Mouse (Mus musculus): ENCODE measurements around the gene Gm10961. TPM values are rescaled to one million over a fixed set of nuclear protein-coding genes. Genes with fewer than 3 reads are reported as not detected.

Gm10961 gene
- polyA plus RNA-seq, 1 experiment from 2014 or later, result not detected

DNA sequence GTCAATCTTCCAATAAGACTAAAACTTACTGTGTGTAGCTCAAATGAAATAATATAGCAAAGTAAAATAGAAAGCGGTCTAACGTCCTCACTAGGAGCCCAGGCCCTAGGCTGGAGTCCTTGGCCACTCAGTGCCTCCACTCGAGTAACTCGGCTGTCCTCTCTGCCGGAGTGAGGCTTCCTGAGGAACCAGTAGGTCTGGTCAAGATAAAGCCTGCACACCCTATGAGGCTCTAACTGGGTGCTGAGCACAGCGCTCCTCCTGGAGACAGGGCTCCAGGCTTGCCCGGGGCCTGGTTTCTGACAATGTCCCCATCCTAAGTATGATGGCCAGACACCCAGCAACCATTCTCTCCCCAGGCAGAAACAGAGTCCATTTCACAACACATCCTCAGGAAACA, 8.6 kb upstream of the Gm10961 start:
- Histone ChIP-seq H3K27ac (no peak overlapping the region), H3K36me3 (ENCODE audit: insufficient read depth, low read length) (peaks cover 82% of the 10 kb centered on the region), H3K4me2 (ENCODE audit: low read length) (no peak overlapping the region), H3K9ac (ENCODE audit: low read depth, low read length) (no peak overlapping the region), H3K4me1 (replicated peaks; ENCODE audit: insufficient read depth, low read length) (no peaks in the 10 kb centered on the region), H3K4me3 (replicated peaks; ENCODE audit: low read depth, low read length) (no peak overlapping the region), H3K27me3 (ENCODE audit: insufficient read depth, low read length) (no peaks in the 10 kb centered on the region), H3K9me3 (replicated peaks; ENCODE audit: low read length) (no peaks in the 10 kb centered on the region)
- 91% methylated on average over 7 of the region's 7 CpGs for WGBS
- DNase-seq (ENCODE audit: low spot score), result no peak
- ATAC-seq (replicated peaks; ENCODE audit: low FRiP score, low read depth), result no peak
- TF ChIP-seq CTCF (IDR thresholded peaks at IDR 0.05; ENCODE audit: low read depth), result no peak

DNA sequence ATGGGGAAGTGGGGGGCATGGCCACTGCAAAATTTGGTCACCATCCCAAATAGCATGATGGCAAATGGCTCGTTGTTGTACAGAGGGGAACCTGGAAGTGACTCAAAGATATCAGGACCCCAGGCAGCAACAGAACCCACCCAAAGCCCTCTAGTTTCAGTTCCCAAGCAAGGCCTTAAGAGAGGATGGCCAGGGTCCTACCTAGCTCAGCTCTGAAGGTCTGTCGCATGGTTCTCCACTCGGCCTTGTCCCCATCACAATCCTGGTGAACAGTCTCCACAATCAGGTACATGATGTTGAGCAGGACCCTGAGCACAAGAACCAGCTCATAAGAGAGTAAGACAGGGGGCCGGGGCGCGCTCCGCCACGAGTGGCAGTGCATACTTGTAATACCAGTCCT, 6.7 kb upstream of the Gm10961 start:
- H3K4me3 ChIP-seq (replicated peaks; ENCODE audit: low read depth, low read length), result no peak overlapping the region
- 96% methylated on average over 8 of the region's 8 CpGs for WGBS
- no peaks in the 10 kb centered on the region for H3K9me3 ChIP-seq (replicated peaks; ENCODE audit: low read length)
- H3K36me3 ChIP-seq (ENCODE audit: insufficient read depth, low read length), result peaks cover 72% of the 10 kb centered on the region
- DNase-seq (ENCODE audit: low spot score) (no peak), ATAC-seq (replicated peaks; ENCODE audit: low FRiP score, low read depth) (no peak)
- TF ChIP-seq CTCF (IDR thresholded peaks at IDR 0.05; ENCODE audit: low read depth), result no peak
- H3K27me3 ChIP-seq (ENCODE audit: insufficient read depth, low read length), result no peaks in the 10 kb centered on the region
- H3K4me1 ChIP-seq (replicated peaks; ENCODE audit: insufficient read depth, low read length), result no peaks in the 10 kb centered on the region
- H3K9ac ChIP-seq (ENCODE audit: low read depth, low read length), result no peak overlapping the region
- H3K27ac ChIP-seq, result no peak overlapping the region
- H3K4me2 ChIP-seq (ENCODE audit: low read length), result no peak overlapping the region

DNA sequence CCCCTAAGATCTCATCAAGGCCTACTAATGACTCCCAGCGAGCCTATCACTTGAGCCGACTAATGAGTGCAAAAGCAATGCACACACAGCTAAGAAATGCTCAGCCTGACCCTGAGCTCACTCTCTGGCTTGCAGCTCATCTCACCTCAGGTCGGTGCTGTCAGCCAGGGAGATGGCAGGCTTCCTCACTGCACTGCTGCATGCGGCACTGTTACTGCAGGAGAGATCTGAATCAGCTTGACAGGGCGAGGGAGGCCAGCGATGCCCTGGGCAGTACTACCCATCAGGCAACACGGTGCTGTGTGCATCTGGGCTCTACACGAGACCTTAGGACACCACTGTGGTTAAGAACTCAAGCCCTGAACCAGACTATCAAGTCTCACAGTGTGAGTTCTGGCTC, 5.6 kb upstream of the Gm10961 start:
- H3K4me2 ChIP-seq (ENCODE audit: low read length), result no peak overlapping the region
- no peak overlapping the region for H3K27ac ChIP-seq
- peaks cover 5% of the 10 kb centered on the region; the same call in 1 of the 2 replicates for H3K4me1 ChIP-seq (replicated peaks; ENCODE audit: insufficient read depth, low read length)
- no peak overlapping the region for H3K4me3 ChIP-seq (replicated peaks; ENCODE audit: low read depth, low read length)
- no peaks in the 10 kb centered on the region for H3K9me3 ChIP-seq (replicated peaks; ENCODE audit: low read length)
- DNase-seq (ENCODE audit: low spot score), result no peak
- ATAC-seq (replicated peaks; ENCODE audit: low FRiP score, low read depth), result no peak
- whole genome bisulfite sequencing, result 85% methylated on average over 8 of the region's 8 CpGs
- H3K36me3 ChIP-seq (ENCODE audit: insufficient read depth, low read length), result peaks cover 64% of the 10 kb centered on the region
- no peaks in the 10 kb centered on the region for H3K27me3 ChIP-seq (ENCODE audit: insufficient read depth, low read length)
- no peak for TF ChIP-seq CTCF (IDR thresholded peaks at IDR 0.05; ENCODE audit: low read depth)
- no peak overlapping the region for H3K9ac ChIP-seq (ENCODE audit: low read depth, low read length)

DNA sequence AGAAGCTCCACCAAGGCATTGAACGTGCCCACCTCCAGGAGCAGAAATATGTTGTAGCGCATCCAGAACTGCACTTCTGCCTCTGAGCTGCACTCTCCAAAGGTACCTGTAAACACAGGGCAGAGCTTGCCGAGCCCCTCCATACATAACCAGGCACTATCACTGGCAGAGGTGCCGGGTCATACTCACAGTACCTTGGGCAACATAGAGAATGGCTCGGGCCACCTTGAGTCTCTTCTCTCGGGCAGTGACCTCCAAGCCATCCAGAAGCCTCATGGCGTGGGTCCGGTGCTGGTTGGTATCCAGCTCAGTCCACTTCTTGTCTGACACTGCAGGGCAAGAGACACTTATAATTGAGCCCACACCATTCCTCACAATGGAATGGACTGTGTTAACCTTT, 4.4 kb upstream of the Gm10961 start:
- no peak for TF ChIP-seq CTCF (IDR thresholded peaks at IDR 0.05; ENCODE audit: low read depth)
- H3K4me3 ChIP-seq (replicated peaks; ENCODE audit: low read depth, low read length), result no peak overlapping the region
- H3K9me3 ChIP-seq (replicated peaks; ENCODE audit: low read length), result no peaks in the 10 kb centered on the region
- peaks cover 55% of the 10 kb centered on the region for H3K36me3 ChIP-seq (ENCODE audit: insufficient read depth, low read length)
- H3K9ac ChIP-seq (ENCODE audit: low read depth, low read length), result no peak overlapping the region
- H3K27ac ChIP-seq, result no peak overlapping the region
- ATAC-seq (replicated peaks; ENCODE audit: low FRiP score, low read depth), result no peak
- H3K4me1 ChIP-seq (replicated peaks; ENCODE audit: insufficient read depth, low read length), result peaks cover 7% of the 10 kb centered on the region; the same call in 1 of the 2 replicates
- H3K27me3 ChIP-seq (ENCODE audit: insufficient read depth, low read length), result no peaks in the 10 kb centered on the region
- DNase-seq (ENCODE audit: low spot score), result no peak
- H3K4me2 ChIP-seq (ENCODE audit: low read length), result no peak overlapping the region
- 95% methylated on average over 8 of the region's 8 CpGs for WGBS

DNA sequence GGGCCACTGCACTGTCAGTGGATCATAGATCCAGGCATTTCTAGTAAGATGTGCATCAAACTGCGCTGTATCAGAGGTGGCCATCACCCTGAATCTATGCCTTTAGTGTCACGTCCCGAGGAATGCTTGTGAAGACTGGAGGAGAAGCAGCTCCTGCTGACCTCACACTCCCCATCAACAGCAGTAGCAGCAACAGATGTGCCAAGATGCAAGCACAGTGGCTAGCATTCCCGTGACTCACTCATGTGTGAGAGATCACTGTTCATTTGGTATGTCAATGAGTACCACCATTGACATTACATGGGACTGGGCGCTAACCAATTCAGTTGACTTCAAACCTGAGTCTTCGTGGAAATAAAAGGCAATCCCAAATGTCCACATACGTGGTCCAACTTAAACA, 3.5 kb upstream of the Gm10961 start:
- peaks cover 48% of the 10 kb centered on the region for H3K36me3 ChIP-seq (ENCODE audit: insufficient read depth, low read length)
- ATAC-seq (replicated peaks; ENCODE audit: low FRiP score, low read depth), result no peak
- no peak overlapping the region for H3K9ac ChIP-seq (ENCODE audit: low read depth, low read length)
- no peak for TF ChIP-seq CTCF (IDR thresholded peaks at IDR 0.05; ENCODE audit: low read depth)
- no peaks in the 10 kb centered on the region for H3K9me3 ChIP-seq (replicated peaks; ENCODE audit: low read length)
- no peak for DNase-seq (ENCODE audit: low spot score)
- H3K27ac ChIP-seq, result no peak overlapping the region
- H3K4me1 ChIP-seq (replicated peaks; ENCODE audit: insufficient read depth, low read length), result peaks cover 7% of the 10 kb centered on the region; the same call in 1 of the 2 replicates
- no peaks in the 10 kb centered on the region for H3K27me3 ChIP-seq (ENCODE audit: insufficient read depth, low read length)
- WGBS, result 78% methylated on average over 7 of the region's 7 CpGs
- H3K4me2 ChIP-seq (ENCODE audit: low read length), result no peak overlapping the region
- no peak overlapping the region for H3K4me3 ChIP-seq (replicated peaks; ENCODE audit: low read depth, low read length)

DNA sequence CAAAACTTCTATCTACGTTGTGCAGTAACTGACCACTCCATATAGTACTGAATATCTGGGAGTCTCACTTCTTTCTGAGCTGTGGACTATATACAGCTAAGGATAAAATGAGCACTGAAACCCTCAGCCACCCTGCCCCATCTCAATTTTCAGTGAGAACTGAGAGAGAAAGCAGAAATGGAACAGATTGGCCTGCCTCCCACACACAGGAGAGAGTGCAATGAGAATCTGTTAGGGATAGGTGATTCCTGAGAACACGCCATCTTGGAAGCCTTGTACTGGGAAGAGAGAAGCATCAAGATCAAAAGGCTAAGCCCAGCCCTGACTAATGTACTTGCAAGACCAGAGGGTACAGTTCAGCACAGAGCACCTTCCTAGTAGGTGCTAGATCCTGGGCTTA, 2.6 kb upstream of the Gm10961 start:
- no peak overlapping the region for H3K4me2 ChIP-seq (ENCODE audit: low read length)
- no peak overlapping the region for H3K27ac ChIP-seq
- TF ChIP-seq CTCF (IDR thresholded peaks at IDR 0.05; ENCODE audit: low read depth), result no peak
- no peak overlapping the region for H3K9ac ChIP-seq (ENCODE audit: low read depth, low read length)
- H3K27me3 ChIP-seq (ENCODE audit: insufficient read depth, low read length), result no peaks in the 10 kb centered on the region
- H3K9me3 ChIP-seq (replicated peaks; ENCODE audit: low read length), result no peaks in the 10 kb centered on the region
- H3K4me3 ChIP-seq (replicated peaks; ENCODE audit: low read depth, low read length), result no peak overlapping the region
- peaks cover 7% of the 10 kb centered on the region; the same call in 1 of the 2 replicates for H3K4me1 ChIP-seq (replicated peaks; ENCODE audit: insufficient read depth, low read length)
- DNase-seq (ENCODE audit: low spot score), result no peak
- H3K36me3 ChIP-seq (ENCODE audit: insufficient read depth, low read length), result peaks cover 39% of the 10 kb centered on the region
- ATAC-seq (replicated peaks; ENCODE audit: low FRiP score, low read depth), result no peak
- WGBS, result 87% methylated on average over 2 of the region's 2 CpGs

DNA sequence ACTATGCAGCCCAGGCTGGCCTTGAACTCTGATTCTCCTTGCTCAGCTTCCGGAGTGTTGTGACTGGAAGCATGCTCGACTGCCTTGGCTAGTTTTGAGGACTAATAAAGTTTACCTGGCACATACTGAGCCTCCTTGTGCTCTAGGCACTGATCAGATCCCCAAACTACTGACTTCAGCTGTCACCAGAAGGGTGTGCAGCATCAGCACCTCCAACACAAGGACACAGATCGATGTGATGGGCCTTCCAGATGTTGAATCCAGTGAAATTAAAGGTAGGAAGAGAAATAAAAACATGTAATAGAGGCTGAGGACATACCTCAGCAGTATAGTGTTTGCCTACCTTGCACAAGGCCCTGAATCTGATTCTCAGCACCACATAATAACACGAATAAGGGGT, 1.7 kb upstream of the Gm10961 start:
- no peak for DNase-seq (ENCODE audit: low spot score)
- no peak overlapping the region for H3K27ac ChIP-seq
- no peak for TF ChIP-seq CTCF (IDR thresholded peaks at IDR 0.05; ENCODE audit: low read depth)
- H3K9me3 ChIP-seq (replicated peaks; ENCODE audit: low read length), result no peaks in the 10 kb centered on the region
- WGBS, result 91% methylated on average over 4 of the region's 4 CpGs
- no peak overlapping the region for H3K4me3 ChIP-seq (replicated peaks; ENCODE audit: low read depth, low read length)
- ATAC-seq (replicated peaks; ENCODE audit: low FRiP score, low read depth), result no peak
- no peaks in the 10 kb centered on the region for H3K27me3 ChIP-seq (ENCODE audit: insufficient read depth, low read length)
- H3K36me3 ChIP-seq (ENCODE audit: insufficient read depth, low read length), result peaks cover 33% of the 10 kb centered on the region
- peaks cover 7% of the 10 kb centered on the region; the same call in 1 of the 2 replicates for H3K4me1 ChIP-seq (replicated peaks; ENCODE audit: insufficient read depth, low read length)
- no peak overlapping the region for H3K9ac ChIP-seq (ENCODE audit: low read depth, low read length)
- no peak overlapping the region for H3K4me2 ChIP-seq (ENCODE audit: low read length)

All from kidney, postnatal 0 days (tissue).